Mouse (Mus musculus): ENCODE data around the gene Gm43064. TPM values are rescaled to one million over a fixed set of nuclear protein-coding genes. Genes with fewer than 3 reads are reported as not detected.
A peak's percentile ranks its signal among the peaks of the same experiment; 100 is the strongest.

The Gm43064 gene
- polyA plus RNA-seq, 1 experiment from 2014 or later = 0.30 TPM

GRCm38 (mm10) chr3:103779183-103779582 is 30.2 kb upstream of the Gm43064 start:
- Histone ChIP-seq H3K9me3 (replicated peaks; ENCODE audit: control insufficient read depth, low read length) (no peaks in the 10 kb centered on the region), H3K4me1 (ENCODE audit: control insufficient read depth, insufficient read depth, low read length) (peaks cover 14% of the 10 kb centered on the region), H3K9ac (ENCODE audit: low read length) (no peak overlapping the region), H3K36me3 (ENCODE audit: control insufficient read depth, insufficient read depth) (peaks cover 8% of the 10 kb centered on the region), H3K4me2 (ENCODE audit: low read depth, low read length) (no peak overlapping the region), H3K27ac (ENCODE audit: low read length) (0 out of 2 replicates have a peak overlapping the region, but pooled peaks have one; percentile 5), H3K27me3 (ENCODE audit: control insufficient read depth, insufficient read depth, low read length) (no peaks in the 10 kb centered on the region), H3K4me3 (ENCODE audit: low read length) (no peak overlapping the region)
- WGBS = 77% methylated on average over 7 of the region's 7 CpGs
- no peak for ATAC-seq (replicated peaks; ENCODE audit: extremely low read depth, insufficient read depth, low FRiP score)

GRCm38 (mm10) chr3:103780271-103780670 is 29.1 kb upstream of the Gm43064 start:
- Histone ChIP-seq H3K9me3 (replicated peaks; ENCODE audit: control insufficient read depth, low read length) (no peaks in the 10 kb centered on the region), H3K4me3 (ENCODE audit: low read length) (no peak overlapping the region), H3K27me3 (ENCODE audit: control insufficient read depth, insufficient read depth, low read length) (no peaks in the 10 kb centered on the region), H3K4me2 (ENCODE audit: low read depth, low read length) (no peak overlapping the region), H3K9ac (ENCODE audit: low read length) (no peak overlapping the region), H3K36me3 (ENCODE audit: control insufficient read depth, insufficient read depth) (peaks cover 8% of the 10 kb centered on the region), H3K4me1 (ENCODE audit: control insufficient read depth, insufficient read depth, low read length) (peaks cover 15% of the 10 kb centered on the region), H3K27ac (ENCODE audit: low read length) (no peak overlapping the region)
- ATAC-seq (replicated peaks; ENCODE audit: extremely low read depth, insufficient read depth, low FRiP score) = no peak
- 88% methylated on average over 3 of the region's 3 CpGs for WGBS

DNA sequence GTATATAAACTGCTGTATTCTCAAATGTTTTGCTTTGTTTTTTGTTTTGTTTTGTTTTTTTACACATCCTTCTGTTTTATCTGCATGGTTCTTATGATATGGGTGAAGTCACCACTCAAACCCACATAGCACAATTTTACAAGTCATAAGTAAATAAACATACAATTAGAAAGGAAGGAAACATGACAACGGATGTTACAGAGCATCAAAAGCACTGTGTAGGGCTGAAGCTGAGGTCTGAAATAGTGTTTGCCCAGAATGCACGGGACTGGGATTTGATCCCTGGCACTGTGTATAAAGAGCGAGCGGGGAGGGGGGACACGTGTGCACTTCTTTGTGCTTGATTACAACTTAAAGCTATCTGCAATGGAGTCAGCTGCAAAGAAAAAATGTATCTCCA is 28.6 kb upstream of the Gm43064 start:
- H3K27me3 ChIP-seq (ENCODE audit: control insufficient read depth, insufficient read depth, low read length) = no peaks in the 10 kb centered on the region
- peaks cover 18% of the 10 kb centered on the region for H3K4me1 ChIP-seq (ENCODE audit: control insufficient read depth, insufficient read depth, low read length)
- H3K4me2 ChIP-seq (ENCODE audit: low read depth, low read length) = no peak overlapping the region
- H3K4me3 ChIP-seq (ENCODE audit: low read length) = no peak overlapping the region
- H3K27ac ChIP-seq (ENCODE audit: low read length) = no peak overlapping the region
- peaks cover 8% of the 10 kb centered on the region for H3K36me3 ChIP-seq (ENCODE audit: control insufficient read depth, insufficient read depth)
- no peaks in the 10 kb centered on the region for H3K9me3 ChIP-seq (replicated peaks; ENCODE audit: control insufficient read depth, low read length)
- no peak for ATAC-seq (replicated peaks; ENCODE audit: extremely low read depth, insufficient read depth, low FRiP score)
- 66% methylated on average over 5 of the region's 5 CpGs for WGBS
- H3K9ac ChIP-seq (ENCODE audit: low read length) = no peak overlapping the region

GRCm38 (mm10) chr3:103782844-103783609 is 26.3 kb upstream of the Gm43064 start:
- no peak overlapping the region for H3K4me3 ChIP-seq (ENCODE audit: low read length)
- peaks cover 22% of the 10 kb centered on the region for H3K4me1 ChIP-seq (ENCODE audit: control insufficient read depth, insufficient read depth, low read length)
- 0 out of 2 replicates have a peak, but pooled peaks cover 2% of the 10 kb centered on the region for H3K36me3 ChIP-seq (ENCODE audit: control insufficient read depth, insufficient read depth)
- H3K27ac ChIP-seq (ENCODE audit: low read length) = no peak overlapping the region
- ATAC-seq (replicated peaks; ENCODE audit: extremely low read depth, insufficient read depth, low FRiP score) = no peak
- whole genome bisulfite sequencing = 82% methylated on average over 4 of the region's 4 CpGs
- H3K4me2 ChIP-seq (ENCODE audit: low read depth, low read length) = no peak overlapping the region
- no peaks in the 10 kb centered on the region for H3K27me3 ChIP-seq (ENCODE audit: control insufficient read depth, insufficient read depth, low read length)
- H3K9ac ChIP-seq (ENCODE audit: low read length) = no peak overlapping the region
- no peaks in the 10 kb centered on the region for H3K9me3 ChIP-seq (replicated peaks; ENCODE audit: control insufficient read depth, low read length)

DNA sequence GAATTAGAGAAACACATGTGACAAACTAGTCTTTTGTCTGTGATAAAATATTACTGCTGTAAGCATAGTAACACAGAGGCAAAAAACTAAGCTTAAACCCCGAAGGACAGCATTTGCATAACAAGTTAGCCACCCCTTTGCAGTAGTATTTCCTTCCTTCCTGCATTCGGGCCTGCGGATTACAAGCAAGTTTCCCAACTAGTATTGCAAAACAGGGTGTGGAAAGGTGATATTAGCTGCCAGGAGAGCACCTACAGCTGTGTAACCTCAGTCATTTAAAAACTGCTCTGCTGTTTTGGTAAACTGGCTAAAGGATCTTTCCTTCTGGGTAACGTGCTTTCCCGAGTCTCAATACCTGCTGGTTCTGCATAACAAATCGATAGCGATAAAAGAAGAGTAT is 22.1 kb upstream of the Gm43064 start:
- Histone ChIP-seq H3K36me3 (ENCODE audit: control insufficient read depth, insufficient read depth) (0 out of 2 replicates have a peak, but pooled peaks cover 2% of the 10 kb centered on the region), H3K27me3 (ENCODE audit: control insufficient read depth, insufficient read depth, low read length) (no peaks in the 10 kb centered on the region), H3K9ac (ENCODE audit: low read length) (no peak overlapping the region), H3K9me3 (replicated peaks; ENCODE audit: control insufficient read depth, low read length) (no peaks in the 10 kb centered on the region), H3K4me3 (ENCODE audit: low read length) (no peak overlapping the region), H3K4me2 (ENCODE audit: low read depth, low read length) (no peak overlapping the region), H3K27ac (ENCODE audit: low read length) (0 out of 2 replicates have a peak overlapping the region, but pooled peaks have one; percentile 5), H3K4me1 (ENCODE audit: control insufficient read depth, insufficient read depth, low read length) (peaks cover 28% of the 10 kb centered on the region)
- no peak for ATAC-seq (replicated peaks; ENCODE audit: extremely low read depth, insufficient read depth, low FRiP score)
- 66% methylated on average over 7 of the region's 7 CpGs for WGBS

- H3K4me3 ChIP-seq (ENCODE audit: low read length) = peak overlapping the region; percentile 92
- H3K9me3 ChIP-seq (replicated peaks; ENCODE audit: control insufficient read depth, low read length) = no peaks in the 10 kb centered on the region
- ATAC-seq (replicated peaks; ENCODE audit: extremely low read depth, insufficient read depth, low FRiP score) = no peak
- no peak overlapping the region for H3K9ac ChIP-seq (ENCODE audit: low read length)
- 74% methylated on average over 7 of the region's 7 CpGs for WGBS
- H3K4me2 ChIP-seq (ENCODE audit: low read depth, low read length) = peak overlapping the region; percentile 89
- peak overlapping the region; percentile 55 for H3K27ac ChIP-seq (ENCODE audit: low read length)
- H3K4me1 ChIP-seq (ENCODE audit: control insufficient read depth, insufficient read depth, low read length) = peaks cover 23% of the 10 kb centered on the region
- H3K36me3 ChIP-seq (ENCODE audit: control insufficient read depth, insufficient read depth) = 0 out of 2 replicates have a peak, but pooled peaks cover 2% of the 10 kb centered on the region
- H3K27me3 ChIP-seq (ENCODE audit: control insufficient read depth, insufficient read depth, low read length) = no peaks in the 10 kb centered on the region
Measured at GRCm38 (mm10) chr3:103789096-103789495, 20.3 kb upstream of the Gm43064 start.

- ATAC-seq (replicated peaks; ENCODE audit: extremely low read depth, insufficient read depth, low FRiP score) = no peak
- no peaks in the 10 kb centered on the region for H3K27me3 ChIP-seq (ENCODE audit: control insufficient read depth, insufficient read depth, low read length)
- WGBS = under 1% methylated on average over 14 of the region's 14 CpGs
- H3K4me1 ChIP-seq (ENCODE audit: control insufficient read depth, insufficient read depth, low read length) = peaks cover 23% of the 10 kb centered on the region
- peak overlapping the region; percentile 91 for H3K27ac ChIP-seq (ENCODE audit: low read length)
- H3K9ac ChIP-seq (ENCODE audit: low read length) = peak overlapping the region; percentile 98
- peak overlapping the region; percentile 92 for H3K4me3 ChIP-seq (ENCODE audit: low read length)
- 0 out of 2 replicates have a peak, but pooled peaks cover 2% of the 10 kb centered on the region for H3K36me3 ChIP-seq (ENCODE audit: control insufficient read depth, insufficient read depth)
- peak overlapping the region; percentile 89 for H3K4me2 ChIP-seq (ENCODE audit: low read depth, low read length)
- H3K9me3 ChIP-seq (replicated peaks; ENCODE audit: control insufficient read depth, low read length) = no peaks in the 10 kb centered on the region
Measured at GRCm38 (mm10) chr3:103789891-103790345, 19.5 kb upstream of the Gm43064 start.

DNA sequence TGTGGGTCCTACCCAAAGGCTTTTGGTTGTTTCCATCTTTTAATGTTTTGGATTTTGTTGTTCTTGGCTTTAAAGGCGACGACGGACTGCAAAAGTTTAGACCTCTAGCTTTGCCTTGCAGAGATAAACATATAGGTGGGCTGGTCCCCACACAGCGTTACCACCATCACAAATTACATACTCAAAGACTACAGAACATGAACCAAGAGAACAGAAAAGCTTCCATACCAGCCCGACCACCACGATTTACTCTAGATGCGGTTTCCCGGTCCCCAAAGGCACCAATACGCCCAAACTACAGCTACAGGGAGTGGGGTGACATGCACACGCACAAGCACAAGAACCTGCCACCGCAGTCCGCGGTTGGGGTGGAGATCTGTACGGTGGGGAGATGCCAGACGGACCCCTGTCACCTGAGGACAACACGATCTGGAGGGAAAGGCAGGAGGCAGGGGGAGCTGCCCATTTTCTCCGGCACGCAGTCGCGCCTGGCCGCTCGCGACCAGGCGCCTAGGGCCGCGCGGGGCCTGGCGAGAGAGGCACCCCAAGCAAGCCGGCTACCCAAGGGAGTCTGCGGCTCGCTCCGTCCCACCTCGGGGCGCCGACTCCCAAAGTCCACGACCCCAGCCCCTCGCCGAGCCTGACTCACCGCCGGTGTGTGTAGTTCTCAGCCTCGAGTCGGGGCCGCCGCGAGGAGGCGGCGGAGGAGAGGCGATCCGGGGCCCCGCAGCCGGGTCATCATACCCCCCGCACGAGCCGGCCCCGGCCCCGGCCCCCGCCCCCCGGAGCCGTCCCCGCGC is 18.8 kb upstream of the Gm43064 start:
- peak overlapping the region; percentile 92 for H3K4me3 ChIP-seq (ENCODE audit: low read length)
- peaks cover 20% of the 10 kb centered on the region for H3K4me1 ChIP-seq (ENCODE audit: control insufficient read depth, insufficient read depth, low read length)
- 0 out of 2 replicates have a peak, but pooled peaks cover 2% of the 10 kb centered on the region for H3K36me3 ChIP-seq (ENCODE audit: control insufficient read depth, insufficient read depth)
- no peaks in the 10 kb centered on the region for H3K9me3 ChIP-seq (replicated peaks; ENCODE audit: control insufficient read depth, low read length)
- H3K4me2 ChIP-seq (ENCODE audit: low read depth, low read length) = peak overlapping the region; percentile 89
- no peaks in the 10 kb centered on the region for H3K27me3 ChIP-seq (ENCODE audit: control insufficient read depth, insufficient read depth, low read length)
- H3K27ac ChIP-seq (ENCODE audit: low read length) = peak overlapping the region; percentile 91
- WGBS = under 1% methylated on average over 51 of the region's 61 CpGs
- peak overlapping the region; percentile 98 for H3K9ac ChIP-seq (ENCODE audit: low read length)
- peak; percentile 66 for ATAC-seq (replicated peaks; ENCODE audit: extremely low read depth, insufficient read depth, low FRiP score)

Data from heart, embryonic 16.5 days (tissue).